Mouse (Mus musculus) spleen, adult 2 months (tissue): Measurements from ENCODE around the gene Atf5. TPM values are rescaled to one million over a fixed set of nuclear protein-coding genes. Genes with fewer than 3 reads are reported as not detected.

ENCODE experiments used
- DNase-seq, 2 experiments: peaks; one replicate each; pipeline versions ENCODE4 v3.0.0 to v3.0.0-alpha.2; 2012 to 2021; ENCODE audit warnings: low spot score in 2 of 2, low read depth in 1 of 2
- H3K27ac ChIP-seq: fragments of 200-500 bp; 2 replicates; pipeline ENCODE4 v1.5.1; 2012; ENCODE audit warnings: low read length, inconsistent platforms; ENCODE audit not compliant: insufficient read depth
- H3K27me3 ChIP-seq: fragments of 200-500 bp; 2 replicates; pipeline ENCODE4 v1.6.1; 2012; ENCODE audit warnings: mild to moderate bottlenecking, moderate library complexity, low read length, inconsistent platforms; ENCODE audit not compliant: control insufficient read depth, insufficient read depth
- H3K36me3 ChIP-seq: fragments of 200-500 bp; 2 replicates; pipeline ENCODE4 v1.6.1; 2012; ENCODE audit warnings: mild to moderate bottlenecking, low read length, inconsistent platforms; ENCODE audit not compliant: control insufficient read depth, insufficient read depth
- H3K4me1 ChIP-seq: fragments of 200-500 bp; 2 replicates; pipeline ENCODE4 v1.6.1; 2011; ENCODE audit warnings: inconsistent platforms; ENCODE audit not compliant: control insufficient read depth, insufficient read depth, insufficient read length
- H3K4me3 ChIP-seq: fragments of 200-500 bp; 2 replicates; pipeline ENCODE4 v1.5.1; 2011; ENCODE audit warnings: mild to moderate bottlenecking, inconsistent platforms; ENCODE audit not compliant: insufficient read depth, insufficient read length; ENCODE audit errors: extremely low read depth
- CTCF ChIP-seq: fragments of 200-500 bp; IDR thresholded peaks from 2 replicates; pipeline ENCODE4 v1.5.1; 2011; ENCODE audit warnings: mild to moderate bottlenecking, inconsistent platforms; ENCODE audit not compliant: insufficient read depth, insufficient read length, insufficient replicate concordance; ENCODE audit errors: extremely low read depth
- POLR2A ChIP-seq: fragments of 200-500 bp; IDR thresholded peaks from 2 replicates; pipeline ENCODE4 v1.6.1; 2011; ENCODE audit warnings: low read depth, low read length, inconsistent platforms
- WGBS: fragments of 180-500 bp; shearing (Covaris S2); methylation state at CpG from one replicate; pipeline ENCODE4 v1.1.7; 2018; 5-methylcytosine and 5-hydroxymethylcytosine counted together
- polyA plus RNA-seq: library from polyadenylated mRNA; depleted of rRNA; stranded (reverse); fragments of >200 nt; gene quantifications from 2 replicates; pipeline ENCODE4 v1.2.3, GENCODE M21; 2012

Gene Atf5
- polyA plus RNA-seq, 1 experiment = 49.6 TPM

GRCm38 (mm10) chr7:44810819-44811557, 5.5 kb downstream of the Atf5 start:
- no peak for DNase-seq
- TF ChIP-seq POLR2A (no peak), CTCF (no peak)
- 84% methylated on average over 7 of the region's 7 CpGs for WGBS
- Histone ChIP-seq H3K27me3 (no peaks in the 10 kb centered on the region), H3K4me3 (no peak overlapping the region), H3K27ac (no peak overlapping the region), H3K4me1 (peaks cover 4% of the 10 kb centered on the region; the same call in 1 of the 2 replicates), H3K36me3 (no peaks in the 10 kb centered on the region)

GRCm38 (mm10) chr7:44810365-44810764, 6.1 kb downstream of the Atf5 start:
- TF ChIP-seq CTCF (no peak), POLR2A (no peak)
- H3K27ac ChIP-seq = no peak overlapping the region
- WGBS = 87% methylated on average over 4 of the region's 4 CpGs
- H3K27me3 ChIP-seq = no peaks in the 10 kb centered on the region
- no peaks in the 10 kb centered on the region for H3K36me3 ChIP-seq
- no peak overlapping the region for H3K4me3 ChIP-seq
- no peak for DNase-seq
- peaks cover 4% of the 10 kb centered on the region; the same call in 1 of the 2 replicates for H3K4me1 ChIP-seq

GRCm38 (mm10) chr7:44809466-44809865, 7.0 kb downstream of the Atf5 start:
- H3K4me3 ChIP-seq = no peak overlapping the region
- TF ChIP-seq CTCF (no peak), POLR2A (no peak)
- H3K27ac ChIP-seq = no peak overlapping the region
- WGBS = 91% methylated on average over 3 of the region's 3 CpGs
- H3K27me3 ChIP-seq = no peaks in the 10 kb centered on the region
- no peak for DNase-seq
- no peaks in the 10 kb centered on the region for H3K4me1 ChIP-seq
- H3K36me3 ChIP-seq = no peaks in the 10 kb centered on the region

GRCm38 (mm10) chr7:44808927-44809326, 7.5 kb downstream of the Atf5 start:
- Histone ChIP-seq H3K27me3 (no peaks in the 10 kb centered on the region), H3K27ac (no peak overlapping the region), H3K4me1 (no peaks in the 10 kb centered on the region), H3K4me3 (no peak overlapping the region), H3K36me3 (no peaks in the 10 kb centered on the region)
- WGBS = 63% methylated on average over 2 of the region's 2 CpGs
- no peak for DNase-seq
- TF ChIP-seq POLR2A = no peak
- no peak for TF ChIP-seq CTCF

- no peak overlapping the region for H3K4me3 ChIP-seq
- WGBS = 79% methylated on average over 6 of the region's 6 CpGs
- no peaks in the 10 kb centered on the region for H3K36me3 ChIP-seq
- no peak for DNase-seq
- no peaks in the 10 kb centered on the region for H3K4me1 ChIP-seq
- H3K27ac ChIP-seq = no peak overlapping the region
- H3K27me3 ChIP-seq = no peaks in the 10 kb centered on the region
- no peak for TF ChIP-seq POLR2A
- TF ChIP-seq CTCF = no peak
Observed at GRCm38 (mm10) chr7:44792781-44793180, 23.7 kb downstream of the Atf5 start.

GRCm38 (mm10) chr7:44790066-44790465, 26.4 kb downstream of the Atf5 start:
- no peak for DNase-seq
- H3K4me3 ChIP-seq = no peak overlapping the region
- no peak for TF ChIP-seq POLR2A
- TF ChIP-seq CTCF = no peak
- no peak overlapping the region for H3K27ac ChIP-seq
- WGBS = 71% methylated on average over 4 of the region's 4 CpGs
- no peaks in the 10 kb centered on the region; the same call in 1 of the 2 replicates for H3K27me3 ChIP-seq
- no peaks in the 10 kb centered on the region for H3K4me1 ChIP-seq
- H3K36me3 ChIP-seq = no peaks in the 10 kb centered on the region

GRCm38 (mm10) chr7:44789531-44789930, 26.9 kb downstream of the Atf5 start:
- 88% methylated on average over 3 of the region's 3 CpGs for WGBS

More at GRCm38 (mm10) chr7:44789531-44789930, 26.9 kb downstream of the Atf5 start:
- no peak overlapping the region for H3K4me3 ChIP-seq
- H3K27ac ChIP-seq = no peak overlapping the region
- H3K36me3 ChIP-seq = no peaks in the 10 kb centered on the region
- TF ChIP-seq POLR2A = no peak
- TF ChIP-seq CTCF = no peak
- no peak for DNase-seq
- no peaks in the 10 kb centered on the region for H3K4me1 ChIP-seq
- no peaks in the 10 kb centered on the region; the same call in 1 of the 2 replicates for H3K27me3 ChIP-seq
